Mouse (Mus musculus) cerebellum, postnatal 10 days (tissue): ENCODE results near the gene Ncl.
A peak's percentile ranks its signal among the peaks of the same experiment; 100 is the strongest.

ENCODE experiments used
- DNase-seq, 2 experiments: peaks; one replicate each; pipeline ENCODE4 v3.0.0; 2021; ENCODE audit warnings: mixed read lengths in 2 of 2

The Ncl gene

DNA sequence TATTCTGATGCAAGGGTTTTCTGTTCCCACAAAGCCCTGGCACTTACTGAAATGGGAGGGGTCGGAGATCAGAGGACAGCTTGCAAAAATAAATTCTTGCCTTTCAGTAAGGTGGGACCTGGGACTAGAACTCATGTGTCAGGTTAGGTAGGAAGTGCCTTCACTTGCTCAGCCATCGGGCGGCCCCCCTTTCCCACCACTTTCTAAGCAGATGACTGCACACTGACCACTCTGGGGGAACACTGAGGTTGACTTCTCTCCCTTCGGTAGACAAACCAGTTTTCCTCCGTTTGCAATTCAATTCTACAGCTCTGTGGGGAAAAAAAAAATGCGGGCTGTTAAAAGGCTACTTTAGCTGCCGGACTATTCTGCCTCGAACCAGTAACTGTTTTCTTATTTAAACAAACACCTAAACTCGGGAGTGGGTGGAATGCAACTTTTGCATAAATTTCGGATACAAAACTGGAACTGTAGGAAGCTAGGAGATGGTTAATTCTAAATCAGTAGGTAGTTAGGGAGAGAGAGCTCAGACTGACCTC, 47.7 kb downstream of the Ncl start:
- no peak for DNase-seq

DNA sequence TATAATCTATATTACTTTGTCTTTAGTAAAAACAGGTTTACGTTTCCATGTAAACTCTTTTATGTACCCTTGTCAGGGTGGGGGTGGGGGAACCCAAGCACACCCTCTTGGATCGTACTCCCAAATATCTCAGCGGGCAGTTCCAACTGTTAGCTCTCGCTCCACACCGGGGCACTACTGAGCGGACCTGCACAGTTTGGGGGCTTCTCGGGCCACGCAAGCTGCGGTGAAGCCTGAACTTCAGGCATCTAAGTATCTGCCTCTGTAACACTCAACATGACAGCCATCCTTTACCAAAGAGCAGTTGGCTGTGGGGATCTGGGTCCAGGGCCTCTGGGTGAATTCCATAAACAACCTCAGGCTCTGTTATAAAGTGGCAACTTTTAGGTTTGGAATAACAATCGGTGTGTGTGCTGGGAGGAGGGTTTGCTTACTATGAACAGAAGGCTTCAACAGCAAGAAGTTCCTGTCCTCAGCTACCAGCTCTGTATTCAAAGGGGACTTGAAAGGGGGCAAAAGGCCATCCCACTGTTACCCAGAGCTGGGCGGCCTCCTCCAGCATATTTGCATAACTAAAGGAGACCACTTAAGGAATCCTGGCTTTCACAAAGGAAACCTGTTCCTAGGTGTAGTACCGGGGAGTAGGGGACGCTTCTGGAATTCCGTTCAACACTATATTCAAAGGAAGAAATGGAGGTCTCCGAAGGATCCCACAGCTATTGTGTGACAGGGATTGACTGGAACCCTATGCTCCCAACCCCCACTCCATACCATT, 48.5 kb downstream of the Ncl start:
- DNase-seq: no peak

DNA sequence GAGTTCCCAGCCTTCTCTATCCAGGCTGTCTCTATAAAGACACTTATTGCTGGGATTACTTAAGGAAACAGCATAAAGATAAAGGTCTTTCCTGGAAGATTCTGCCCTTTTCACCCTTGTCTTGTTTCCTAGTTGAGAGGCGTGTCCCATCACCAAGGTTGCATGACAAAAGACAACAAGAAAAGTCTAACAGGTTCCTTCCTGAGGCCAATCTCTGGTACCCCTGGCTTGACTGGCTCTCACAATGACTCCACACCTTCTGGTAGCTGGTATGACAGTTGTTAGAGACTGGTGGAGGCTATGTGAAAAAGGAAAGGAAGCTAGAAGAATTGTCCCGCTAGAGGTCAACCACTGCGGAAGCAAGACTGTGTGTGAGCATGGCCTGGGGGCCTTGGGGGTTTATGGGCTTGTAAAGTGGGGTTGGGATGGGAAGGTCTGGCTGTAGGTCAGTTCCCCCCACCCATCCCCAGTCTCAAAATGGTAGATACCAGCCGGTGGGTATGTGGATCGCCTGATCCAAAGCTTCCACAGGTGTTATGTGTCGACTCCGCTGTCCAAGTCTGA, 49.8 kb downstream of the Ncl start:
- no peak for DNase-seq

DNA sequence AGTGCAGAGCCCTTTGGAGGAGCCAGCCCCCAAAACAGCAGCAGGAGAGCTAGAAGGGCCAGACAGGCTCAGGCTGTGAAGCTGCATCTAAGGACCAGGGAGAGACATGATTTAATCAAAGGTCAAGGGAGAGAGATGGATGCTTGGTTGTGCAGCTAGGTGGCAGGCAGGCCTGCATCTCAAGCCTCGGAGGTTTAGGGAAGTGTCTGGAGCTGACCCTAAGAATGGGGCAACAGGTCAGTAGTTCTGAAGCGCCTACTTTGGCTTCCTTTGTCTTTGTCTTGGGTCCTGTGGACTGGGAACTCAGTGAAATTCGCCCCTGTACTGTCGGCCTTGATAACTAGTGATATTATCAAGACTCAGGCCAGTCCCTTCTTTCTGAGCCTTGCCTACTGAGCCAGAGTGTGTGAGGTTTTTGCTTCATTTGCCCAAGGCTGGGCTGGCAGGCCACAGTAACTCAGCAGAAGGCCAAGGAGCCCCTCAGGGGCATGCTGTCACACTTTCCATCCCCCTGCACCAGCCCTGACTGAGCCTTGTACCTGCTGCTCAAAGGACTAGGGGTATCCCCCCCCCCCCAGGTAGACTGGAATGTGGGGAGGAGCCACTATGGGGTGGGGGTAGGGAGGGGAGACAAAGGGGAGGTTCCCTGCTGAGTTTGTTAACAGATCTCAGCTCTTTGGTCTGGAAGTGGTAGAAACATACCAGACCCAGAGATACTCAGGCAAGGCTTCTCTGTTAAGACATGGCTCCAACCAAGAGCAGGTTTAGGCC, 51.1 kb downstream of the Ncl start:
- DNase-seq: no peak

DNA sequence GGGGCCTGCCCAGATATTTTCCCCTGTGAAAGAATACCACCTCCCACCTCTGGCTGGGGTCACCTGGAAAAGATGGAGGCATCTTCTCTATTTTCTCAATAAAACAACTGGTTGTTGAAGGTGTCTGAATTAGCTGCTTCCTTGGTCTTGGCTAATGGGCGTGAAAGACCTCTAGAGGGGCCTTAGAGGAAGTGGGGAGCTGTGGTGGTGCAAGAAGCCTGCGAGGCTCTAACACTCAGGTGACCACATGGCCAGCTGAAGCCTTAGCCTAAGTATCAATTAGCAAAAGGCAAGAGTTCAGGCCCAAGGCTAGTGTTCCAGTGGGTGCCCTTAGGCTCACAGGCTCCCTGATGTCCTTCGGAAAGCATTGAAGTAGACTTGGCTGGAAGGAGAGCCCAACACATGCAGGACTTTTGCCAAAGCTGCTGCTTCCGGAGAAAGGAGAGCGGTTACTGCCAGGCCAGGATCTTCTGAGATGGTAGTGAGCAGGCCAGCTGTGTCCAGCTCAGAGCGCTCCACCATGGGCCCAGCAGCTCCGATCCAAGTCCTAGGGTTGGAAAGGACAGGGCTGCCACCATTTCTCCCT, 51.9 kb downstream of the Ncl start:
- peak in 1 of 2 experiments; percentile 21 for DNase-seq

DNA sequence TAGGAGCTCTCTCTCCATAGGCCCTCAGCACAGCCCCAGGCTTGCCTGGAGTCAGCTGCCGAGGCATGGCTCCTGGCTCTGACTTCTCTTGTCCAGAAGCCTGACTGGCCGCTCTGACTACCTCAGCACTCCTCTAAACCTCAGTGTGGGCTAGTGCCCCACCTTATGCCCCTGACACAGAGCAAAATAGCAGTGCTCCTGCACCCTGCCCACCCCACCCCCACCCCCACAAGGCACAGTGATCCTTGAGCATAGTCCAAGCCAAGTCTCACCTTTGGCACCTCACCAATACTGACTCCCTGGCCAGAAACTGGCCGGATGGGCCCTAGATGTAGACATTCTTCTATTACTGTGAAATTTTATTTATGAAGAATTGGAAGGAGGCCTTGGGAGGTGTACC, 52.5 kb downstream of the Ncl start:
- DNase-seq: no peak

DNA sequence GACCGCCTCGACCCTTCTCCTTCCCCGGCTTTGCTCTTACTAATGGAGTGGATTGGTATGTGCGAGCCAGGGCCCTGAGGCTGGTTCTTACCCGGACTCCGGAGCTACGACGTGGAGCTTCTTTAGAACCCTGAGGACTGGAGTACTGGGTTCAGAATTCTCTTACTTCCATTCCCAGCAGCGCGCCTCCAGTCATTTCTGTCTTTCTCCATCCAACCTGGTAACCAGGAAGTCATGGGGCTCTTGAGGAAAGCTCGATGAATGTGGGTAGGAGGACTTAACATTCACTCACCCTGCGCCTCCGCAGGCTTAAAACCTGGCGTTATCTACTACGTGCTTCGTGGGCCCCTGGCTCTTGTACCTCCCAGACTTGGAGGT, 55.3 kb downstream of the Ncl start:
- no peak for DNase-seq

DNA sequence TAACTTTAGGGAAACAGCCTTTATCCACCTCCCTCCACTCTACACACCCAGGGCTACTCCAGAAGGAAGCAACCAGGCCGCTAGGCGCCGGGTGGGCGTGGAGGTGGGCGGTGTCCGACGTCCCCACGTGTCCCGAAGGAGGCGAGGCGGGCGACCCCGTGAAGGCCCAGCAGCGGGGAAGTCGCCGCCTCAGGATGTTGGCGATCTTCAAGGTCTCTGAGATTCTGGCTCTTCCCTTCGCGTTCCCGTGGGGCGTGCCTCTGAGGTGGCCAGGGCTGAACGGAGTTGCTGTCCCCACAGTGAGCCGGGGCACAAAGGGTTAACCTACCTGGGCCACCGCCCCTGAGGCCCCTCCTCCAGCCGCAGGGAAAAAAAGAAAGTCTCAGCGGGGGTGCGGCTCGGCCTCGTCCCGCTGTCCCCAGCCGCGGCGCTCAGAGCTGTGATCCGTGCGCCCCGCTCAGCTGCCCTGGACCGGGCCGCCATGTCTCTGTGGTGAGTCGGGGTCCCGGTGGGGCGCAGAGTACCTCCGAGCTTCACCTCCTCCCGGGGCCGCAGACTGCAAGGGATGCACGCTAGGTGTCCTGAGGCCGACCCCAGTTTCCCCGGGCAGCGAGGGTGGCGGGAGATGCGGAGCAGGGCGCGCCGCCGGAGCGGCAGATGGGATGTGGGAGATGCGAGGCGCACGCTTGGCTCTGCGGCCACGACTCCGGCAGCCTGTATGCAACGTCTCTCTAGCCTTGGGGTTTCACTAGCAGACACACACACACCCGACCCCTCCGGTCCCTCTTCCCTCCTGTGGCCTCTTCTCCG, 55.9 kb downstream of the Ncl start:
- DNase-seq: peak; percentile 75 to 77

DNA sequence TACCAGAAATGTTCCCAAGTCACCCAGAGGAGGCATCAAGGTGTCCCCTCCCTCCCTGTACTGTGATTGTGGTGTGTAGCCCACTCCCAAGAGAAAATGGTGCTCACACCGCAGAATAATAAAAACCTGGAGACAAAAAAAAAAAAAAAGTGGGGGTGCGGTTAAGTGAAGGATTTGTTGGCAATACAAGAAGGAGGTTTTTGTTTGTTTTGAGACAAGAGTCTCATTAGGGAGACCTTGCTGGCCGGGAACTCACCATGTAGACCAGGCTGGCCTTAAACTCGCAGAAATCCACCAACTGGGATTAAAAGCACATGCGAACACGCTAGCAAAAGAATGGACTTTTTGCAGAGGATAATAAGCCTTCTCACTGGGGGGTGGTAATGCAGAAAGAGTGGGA, 56.7 kb downstream of the Ncl start, which contains the start of gene B3gnt7:
Gene B3gnt7, plus strand, starts transcription at position 301 of the 400 bp plus-strand sequence.
- DNase-seq: no peak

DNA sequence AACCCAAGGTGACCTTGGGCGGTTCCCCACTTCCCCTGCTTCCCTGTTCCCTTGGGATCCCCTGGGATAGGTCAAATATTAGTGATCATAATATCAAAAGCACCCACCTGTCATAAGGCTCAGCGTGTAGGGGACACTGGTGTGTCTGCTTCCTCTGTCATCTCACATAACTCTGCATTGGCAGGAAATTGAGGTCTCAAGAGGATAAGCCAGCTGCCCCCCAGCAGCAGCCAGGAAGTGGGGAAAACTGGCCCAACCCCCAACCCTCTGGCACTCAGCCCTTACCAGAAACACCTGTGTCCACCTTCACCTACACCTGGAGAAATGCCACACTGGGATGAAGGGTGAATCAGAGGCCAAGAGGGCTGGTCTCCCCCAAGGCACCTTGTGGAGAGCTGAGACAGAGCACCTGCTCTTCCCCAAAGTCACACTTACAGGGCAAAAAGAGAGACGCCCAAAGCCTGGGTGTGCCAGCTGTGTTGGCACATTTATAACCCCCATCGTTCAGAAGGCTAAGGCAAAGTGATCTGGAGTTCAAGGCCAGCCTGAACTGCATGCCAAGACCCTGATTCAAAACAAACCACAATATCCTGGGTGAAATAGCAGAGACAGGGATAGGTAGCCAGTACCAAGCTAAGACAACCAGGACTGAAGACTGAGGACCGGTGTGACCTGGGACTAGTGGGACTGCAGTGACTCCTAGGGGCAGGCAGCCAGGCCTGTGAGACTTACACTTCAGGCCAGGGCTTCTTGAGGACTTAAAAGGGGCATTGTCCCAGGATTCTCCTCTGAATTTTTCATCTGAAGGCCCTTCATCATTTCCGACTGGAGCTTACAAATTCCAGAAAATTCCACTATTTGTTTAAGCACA, 57.7 kb downstream of the Ncl start:
- peak in 1 of 2 experiments; percentile 20 for DNase-seq

DNA sequence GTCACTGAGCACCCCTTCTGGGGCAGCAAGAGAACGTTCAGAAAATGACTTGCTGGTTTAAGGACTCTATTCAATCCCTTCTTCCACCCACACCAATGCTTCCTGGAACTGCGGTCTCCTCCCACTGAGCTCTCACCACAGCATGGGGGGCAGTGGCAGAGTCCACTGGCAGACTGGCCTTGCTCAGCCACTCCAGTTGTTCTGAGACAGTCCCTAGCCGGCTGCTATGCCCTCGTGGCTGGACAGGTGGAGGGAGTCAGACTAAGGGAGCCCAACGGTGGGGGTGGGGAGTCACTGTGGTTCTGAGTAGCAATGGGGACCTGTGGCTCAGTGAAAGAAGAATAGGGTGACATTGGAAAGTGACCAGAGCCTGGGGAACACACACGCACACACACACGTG, 58.5 kb downstream of the Ncl start:
- no peak for DNase-seq

DNA sequence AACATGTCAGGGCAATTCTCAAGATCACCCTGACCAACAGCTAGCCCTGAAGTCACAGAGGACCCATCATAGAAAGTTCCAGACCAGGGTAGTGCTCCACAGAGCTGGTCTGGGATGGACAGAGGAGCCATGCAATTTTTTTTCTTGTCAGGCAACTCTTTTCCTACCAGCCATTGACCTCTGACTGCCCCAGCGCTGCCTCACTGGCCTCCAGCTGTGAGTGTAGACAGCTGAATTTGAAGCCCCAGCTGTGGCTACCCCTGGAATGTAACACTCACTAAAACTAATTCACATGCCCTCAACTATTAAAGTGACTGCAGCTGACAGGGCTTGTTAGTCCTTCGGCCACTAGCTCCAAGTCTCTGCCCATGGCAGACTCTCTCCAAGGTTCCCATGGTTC, 59.1 kb downstream of the Ncl start:
- no peak for DNase-seq
